Mouse (Mus musculus) hindbrain, embryonic 14.5 days (tissue): ENCODE measurements at regions not wholly inside any gene's neighbourhood (a gene's known extent, or its start where the extent isn't known, plus 50 kb on each side); places are given as distances from the start of the nearest gene placed in this dataset.

Experiments used
- ATAC-seq: fragments of 200-750 bp; cut with Nextera tagmentation; 2 replicates; pipeline ENCODE4 v1.8.0; 2017; ENCODE audit warnings: moderate number of reproducible peaks, mild to moderate bottlenecking, moderate TSS enrichment, moderate library complexity; ENCODE audit not compliant: low FRiP score
- DNase-seq: peaks from one replicate; pipeline ENCODE4 v3.0.0-alpha.2; 2015; ENCODE audit warnings: low spot score
- H3K27ac ChIP-seq: fragments of 300-500 bp; sonication (generic); 2 replicates; pipeline ENCODE4 v1.5.1; 2014; ENCODE audit warnings: mild to moderate bottlenecking, moderate library complexity
- H3K27me3 ChIP-seq: fragments of 300-500 bp; sonication (generic); 2 replicates; pipeline ENCODE4 v1.6.1; 2014; ENCODE audit warnings: mild to moderate bottlenecking, low read length, mixed read lengths; ENCODE audit not compliant: control insufficient read depth, insufficient read depth
- H3K36me3 ChIP-seq: fragments of 300-500 bp; sonication (generic); replicated peaks from 2 replicates; pipeline ENCODE4 v1.6.1; 2014; ENCODE audit not compliant: control insufficient read depth, insufficient read depth
- H3K4me1 ChIP-seq: fragments of 300-500 bp; sonication (generic); replicated peaks from 2 replicates; pipeline ENCODE4 v1.6.1; 2014; ENCODE audit warnings: antibody characterized with exemption, low read length, mixed read lengths; ENCODE audit not compliant: control insufficient read depth, insufficient read depth
- H3K4me2 ChIP-seq: fragments of 300-500 bp; sonication (generic); replicated peaks from 2 replicates; pipeline ENCODE4 v1.6.1; 2014; ENCODE audit warnings: mild to moderate bottlenecking, moderate library complexity
- H3K4me3 ChIP-seq: fragments of 300-500 bp; sonication (generic); replicated peaks from 2 replicates; pipeline ENCODE4 v1.5.1; 2014; ENCODE audit warnings: mild to moderate bottlenecking, low read length
- H3K9ac ChIP-seq: fragments of 300-500 bp; sonication (generic); 2 replicates; pipeline ENCODE4 v1.6.1; 2014
- H3K9me3 ChIP-seq: fragments of 300-500 bp; sonication (generic); 2 replicates; pipeline ENCODE4 v1.6.1; 2016; ENCODE audit warnings: low read length; ENCODE audit not compliant: control insufficient read depth
- WGBS: fragments of 180-500 bp; shearing (Covaris S2); extraction: QIAGEN DNeasy Blood & Tissue Kit; methylation state at CpG from one replicate; pipeline ENCODE4 v1.1.7; 2014; 5-methylcytosine and 5-hydroxymethylcytosine counted together

GRCm38 (mm10) chr10:117549854-117550605 lies 79.3 kb upstream of the Cpm start:
- WGBS = 84% methylated on average over 16 of the region's 16 CpGs
- H3K27me3 ChIP-seq = no peaks in the 10 kb centered on the region

GRCm38 (mm10) chr10:117549506-117549830 lies 79.8 kb upstream of the Cpm start:
- Histone ChIP-seq H3K4me1 (no peaks in the 10 kb centered on the region), H3K9me3 (no peaks in the 10 kb centered on the region), H3K9ac (no peak overlapping the region), H3K27me3 (no peaks in the 10 kb centered on the region), H3K36me3 (no peaks in the 10 kb centered on the region), H3K27ac (no peak overlapping the region), H3K4me2 (no peak overlapping the region), H3K4me3 (no peak overlapping the region)
- 97% methylated on average over 4 of the region's 4 CpGs for WGBS
- no peak for DNase-seq
- ATAC-seq = no peak

More at GRCm38 (mm10) chr10:117549854-117550605, 79.3 kb upstream of the Cpm start:
- ATAC-seq (no peak), DNase-seq (no peak)
- H3K9me3 ChIP-seq = no peaks in the 10 kb centered on the region
- H3K9ac ChIP-seq = no peak overlapping the region
- no peaks in the 10 kb centered on the region for H3K4me1 ChIP-seq
- no peaks in the 10 kb centered on the region for H3K36me3 ChIP-seq
- no peak overlapping the region for H3K27ac ChIP-seq
- H3K4me2 ChIP-seq = no peak overlapping the region
- no peak overlapping the region for H3K4me3 ChIP-seq

- H3K4me2 ChIP-seq = no peak overlapping the region
- no peak for ATAC-seq
- no peaks in the 10 kb centered on the region for H3K27me3 ChIP-seq
- no peaks in the 10 kb centered on the region for H3K9me3 ChIP-seq
- H3K4me1 ChIP-seq = no peaks in the 10 kb centered on the region
- no peak overlapping the region for H3K4me3 ChIP-seq
- no peak for DNase-seq
- no peaks in the 10 kb centered on the region for H3K36me3 ChIP-seq
- no peak overlapping the region for H3K9ac ChIP-seq
- WGBS = 81% methylated on average over 23 of the region's 23 CpGs
- no peak overlapping the region for H3K27ac ChIP-seq
Observed at GRCm38 (mm10) chr10:117548775-117549505, 80.4 kb upstream of the Cpm start.

GRCm38 (mm10) chr10:117548262-117548661 lies 81.0 kb upstream of the Cpm start:
- no peak overlapping the region for H3K9ac ChIP-seq
- H3K4me3 ChIP-seq = no peak overlapping the region
- ATAC-seq (no peak), DNase-seq (no peak)
- no peaks in the 10 kb centered on the region for H3K4me1 ChIP-seq
- WGBS = 91% methylated on average over 4 of the region's 4 CpGs
- H3K27ac ChIP-seq = no peak overlapping the region
- no peaks in the 10 kb centered on the region for H3K9me3 ChIP-seq
- no peaks in the 10 kb centered on the region for H3K27me3 ChIP-seq
- H3K36me3 ChIP-seq = no peaks in the 10 kb centered on the region
- H3K4me2 ChIP-seq = no peak overlapping the region

GRCm38 (mm10) chr10:117547275-117547674 lies 82.0 kb upstream of the Cpm start:
- 81% methylated on average over 6 of the region's 6 CpGs for WGBS
- Histone ChIP-seq H3K4me2 (no peak overlapping the region), H3K9ac (no peak overlapping the region), H3K4me1 (no peaks in the 10 kb centered on the region), H3K4me3 (no peak overlapping the region), H3K27ac (no peak overlapping the region), H3K27me3 (no peaks in the 10 kb centered on the region), H3K9me3 (no peaks in the 10 kb centered on the region), H3K36me3 (no peaks in the 10 kb centered on the region)
- ATAC-seq = no peak
- DNase-seq = no peak

GRCm38 (mm10) chr10:117545842-117546631 lies 83.3 kb upstream of the Cpm start:
- Histone ChIP-seq H3K4me3 (no peak overlapping the region), H3K27me3 (no peaks in the 10 kb centered on the region), H3K9me3 (no peaks in the 10 kb centered on the region), H3K4me2 (no peak overlapping the region), H3K27ac (no peak overlapping the region), H3K9ac (no peak overlapping the region), H3K4me1 (no peaks in the 10 kb centered on the region), H3K36me3 (no peaks in the 10 kb centered on the region)
- no peak for ATAC-seq
- DNase-seq = no peak
- 95% methylated on average over 5 of the region's 5 CpGs for WGBS

- DNase-seq (no peak), ATAC-seq (no peak)
- H3K36me3 ChIP-seq = no peaks in the 10 kb centered on the region
- no peaks in the 10 kb centered on the region for H3K4me1 ChIP-seq
- 46% methylated on average over 15 of the region's 15 CpGs for WGBS
- H3K4me3 ChIP-seq = no peak overlapping the region
- no peak overlapping the region for H3K27ac ChIP-seq
- H3K27me3 ChIP-seq = no peaks in the 10 kb centered on the region
- no peaks in the 10 kb centered on the region for H3K9me3 ChIP-seq
- peak overlapping the region; percentile 20; the same call in 1 of the 2 replicates for H3K4me2 ChIP-seq
- H3K9ac ChIP-seq = no peak overlapping the region
Observed at GRCm38 (mm10) chr10:117544680-117545546, 84.4 kb upstream of the Cpm start.

GRCm38 (mm10) chr10:117543995-117544679 lies 85.2 kb upstream of the Cpm start:
- WGBS = 79% methylated on average over 13 of the region's 13 CpGs
- no peak for ATAC-seq
- DNase-seq = no peak

More at GRCm38 (mm10) chr10:117543995-117544679, 85.2 kb upstream of the Cpm start:
- Histone ChIP-seq H3K4me1 (no peaks in the 10 kb centered on the region), H3K27me3 (no peaks in the 10 kb centered on the region), H3K27ac (no peak overlapping the region), H3K4me3 (no peak overlapping the region), H3K4me2 (peak overlapping the region; percentile 20; the same call in 1 of the 2 replicates), H3K36me3 (no peaks in the 10 kb centered on the region), H3K9me3 (no peaks in the 10 kb centered on the region), H3K9ac (no peak overlapping the region)
